Mouse (Mus musculus) ES-Bruce4 (cell line): Measurements from ENCODE around the gene Prrx1. TPM values are rescaled to one million over a fixed set of nuclear protein-coding genes. Genes with fewer than 3 reads are reported as not detected.

Experiments used
- H3K27ac ChIP-seq: 2 replicates; pipeline ENCODE4 v1.5.1; 2012; ENCODE audit warnings: low read length, inconsistent platforms; ENCODE audit not compliant: insufficient read depth
- H3K27me3 ChIP-seq: 2 replicates; pipeline ENCODE4 v1.6.1; 2012; ENCODE audit warnings: mild to moderate bottlenecking, low read length, inconsistent platforms; ENCODE audit not compliant: control insufficient read depth, poor library complexity, insufficient read depth, severe bottlenecking
- H3K36me3 ChIP-seq: 2 replicates; pipeline ENCODE4 v1.6.1; 2012; ENCODE audit warnings: inconsistent platforms, mild to moderate bottlenecking, low read length, moderate library complexity; ENCODE audit not compliant: control insufficient read depth, poor library complexity, insufficient read depth, severe bottlenecking
- H3K4me1 ChIP-seq: one replicate; pipeline ENCODE4 v1.8.1; 2011; ENCODE audit warnings: low read length; ENCODE audit not compliant: control insufficient read depth, insufficient read depth
- H3K4me3 ChIP-seq: 2 replicates; pipeline ENCODE4 v1.5.1; 2011; ENCODE audit warnings: low read depth, mild to moderate bottlenecking, low read length
- H3K9ac ChIP-seq: 2 replicates; pipeline ENCODE4 v1.6.1; 2012; ENCODE audit warnings: low read depth, mild to moderate bottlenecking, inconsistent platforms; ENCODE audit not compliant: poor library complexity, severe bottlenecking
- H3K9me3 ChIP-seq: replicated peaks from 2 replicates; pipeline ENCODE4 v1.6.1; 2012; ENCODE audit warnings: mild to moderate bottlenecking, low read length, inconsistent platforms; ENCODE audit not compliant: control insufficient read depth, poor library complexity, insufficient read depth, severe bottlenecking
- CTCF ChIP-seq: IDR thresholded peaks from one replicate; pipeline ENCODE4 v1.8.1; 2011; ENCODE audit warnings: low read depth, low read length
- EP300 ChIP-seq: IDR thresholded peaks from 2 replicates; pipeline ENCODE4 v1.6.1; 2011; ENCODE audit warnings: low read depth, low read length; ENCODE audit not compliant: insufficient read depth
- POLR2A ChIP-seq: IDR thresholded peaks from one replicate; pipeline ENCODE4 v1.8.1; 2011; ENCODE audit warnings: low read length; ENCODE audit not compliant: insufficient read depth
- polyA plus RNA-seq: library from polyadenylated mRNA; stranded (reverse); fragments of >200 nt; gene quantifications from 2 replicates; pipeline ENCODE4 v1.2.4, GENCODE M21; 2011; ENCODE audit warnings: low read depth; ENCODE audit not compliant: missing spikeins, insufficient read depth, insufficient read length

The Prrx1 gene
- polyA plus RNA-seq = 2.6 and 3.2 TPM in 2 replicates

- H3K27me3 ChIP-seq = peaks cover 49% of the 10 kb centered on the region
- H3K27ac ChIP-seq = no peak within 1 kb of the TSS
- no peaks in the 10 kb centered on the region for H3K4me1 ChIP-seq
- no peaks in the 10 kb centered on the region for H3K36me3 ChIP-seq
- H3K4me3 ChIP-seq = peak within 1 kb of the TSS; percentile 39
- TF ChIP-seq CTCF = no peak
- no peak for TF ChIP-seq EP300
- no peak for TF ChIP-seq POLR2A
- no peaks in the 10 kb centered on the region for H3K9me3 ChIP-seq
- no peak within 1 kb of the TSS for H3K9ac ChIP-seq
Observed at GRCm38 (mm10) chr1:163313101-163313773, at the start of gene Prrx1. Gene Prrx1, minus strand, starts transcription at chr1:163313710.

GRCm38 (mm10) chr1:163362202-163362601 lies 48.7 kb upstream of the Prrx1 start:
- TF ChIP-seq EP300 (no peak), POLR2A (no peak), CTCF (no peak)

GRCm38 (mm10) chr1:163361376-163361775 lies 47.9 kb upstream of the Prrx1 start:
- H3K9me3 ChIP-seq = no peaks in the 10 kb centered on the region
- H3K9ac ChIP-seq = no peak overlapping the region
- no peak overlapping the region for H3K4me3 ChIP-seq
- H3K4me1 ChIP-seq = no peaks in the 10 kb centered on the region
- TF ChIP-seq POLR2A = no peak
- TF ChIP-seq EP300 = no peak
- no peak for TF ChIP-seq CTCF
- H3K36me3 ChIP-seq = no peaks in the 10 kb centered on the region
- no peak overlapping the region for H3K27ac ChIP-seq
- H3K27me3 ChIP-seq = no peaks in the 10 kb centered on the region

More at GRCm38 (mm10) chr1:163362202-163362601, 48.7 kb upstream of the Prrx1 start:
- Histone ChIP-seq H3K27ac (no peak overlapping the region), H3K27me3 (no peaks in the 10 kb centered on the region), H3K36me3 (no peaks in the 10 kb centered on the region), H3K9me3 (no peaks in the 10 kb centered on the region), H3K9ac (no peak overlapping the region), H3K4me1 (no peaks in the 10 kb centered on the region), H3K4me3 (no peak overlapping the region)

GRCm38 (mm10) chr1:163360796-163361195 lies 47.3 kb upstream of the Prrx1 start:
- Histone ChIP-seq H3K4me1 (no peaks in the 10 kb centered on the region), H3K27ac (no peak overlapping the region), H3K9me3 (no peaks in the 10 kb centered on the region), H3K9ac (no peak overlapping the region), H3K27me3 (no peaks in the 10 kb centered on the region), H3K36me3 (no peaks in the 10 kb centered on the region), H3K4me3 (no peak overlapping the region)
- no peak for TF ChIP-seq POLR2A

- Histone ChIP-seq H3K4me1 (no peaks in the 10 kb centered on the region), H3K4me3 (no peak overlapping the region), H3K27ac (no peak overlapping the region), H3K36me3 (no peaks in the 10 kb centered on the region), H3K9me3 (no peaks in the 10 kb centered on the region), H3K9ac (no peak overlapping the region), H3K27me3 (no peaks in the 10 kb centered on the region)
- no peak for TF ChIP-seq EP300
- TF ChIP-seq POLR2A = no peak
- TF ChIP-seq CTCF = no peak
Observed at GRCm38 (mm10) chr1:163359521-163359920, 46.0 kb upstream of the Prrx1 start.

- H3K27ac ChIP-seq = no peak overlapping the region
- H3K4me1 ChIP-seq = no peaks in the 10 kb centered on the region
- no peaks in the 10 kb centered on the region for H3K9me3 ChIP-seq
- no peaks in the 10 kb centered on the region for H3K27me3 ChIP-seq
- no peaks in the 10 kb centered on the region for H3K36me3 ChIP-seq
- H3K4me3 ChIP-seq = no peak overlapping the region
- no peak for TF ChIP-seq POLR2A
- TF ChIP-seq CTCF = no peak
- TF ChIP-seq EP300 = no peak
- H3K9ac ChIP-seq = no peak overlapping the region
Observed at GRCm38 (mm10) chr1:163358165-163358564, 44.7 kb upstream of the Prrx1 start.
